Mouse (Mus musculus) heart, embryonic 10.5 days (tissue): ENCODE results near the gene Acsm1. TPM values are rescaled to one million over a fixed set of nuclear protein-coding genes. Genes with fewer than 3 reads are reported as not detected.

Source experiments
- DNase-seq: peaks from one replicate; pipeline ENCODE4 v3.0.0-alpha.2; 2017; ENCODE audit warnings: low spot score
- H3K27ac ChIP-seq: fragments of 300-500 bp; sonication (generic); 2 replicates; pipeline ENCODE4 v1.5.1; 2016; ENCODE audit warnings: mild to moderate bottlenecking
- H3K27me3 ChIP-seq: fragments of 300-500 bp; sonication (generic); 2 replicates; pipeline ENCODE4 v1.6.1; 2016; ENCODE audit warnings: mild to moderate bottlenecking; ENCODE audit not compliant: poor library complexity, insufficient read depth, severe bottlenecking
- H3K36me3 ChIP-seq: fragments of 300-500 bp; sonication (generic); 2 replicates; pipeline ENCODE4 v1.6.1; 2016; ENCODE audit warnings: mild to moderate bottlenecking, moderate library complexity
- H3K4me1 ChIP-seq: fragments of 300-500 bp; sonication (generic); 2 replicates; pipeline ENCODE4 v1.6.1; 2016; ENCODE audit warnings: mild to moderate bottlenecking
- H3K4me3 ChIP-seq: fragments of 300-500 bp; sonication (generic); 2 replicates; pipeline ENCODE4 v1.5.1; 2016; ENCODE audit warnings: mild to moderate bottlenecking, moderate library complexity
- H3K9me3 ChIP-seq: fragments of 300-500 bp; sonication (generic); 2 replicates; pipeline ENCODE4 v1.6.1; 2016; ENCODE audit warnings: mild to moderate bottlenecking, moderate library complexity
- WGBS: fragments of 180-500 bp; shearing (Covaris S2); methylation state at CpG from one replicate; pipeline ENCODE4 v1.1.7; 2016; 5-methylcytosine and 5-hydroxymethylcytosine counted together
- polyA plus RNA-seq: library from polyadenylated mRNA; unstranded; fragments of >200 nt; fragmentation: Nextera tagmentation; extraction: Ambion mirVana; gene quantifications from 2 replicates; pipeline ENCODE4 v1.2.1, GENCODE M21; 2016

The Acsm1 gene
- polyA plus RNA-seq, 1 experiment from 2014 or later, result not detected

DNA sequence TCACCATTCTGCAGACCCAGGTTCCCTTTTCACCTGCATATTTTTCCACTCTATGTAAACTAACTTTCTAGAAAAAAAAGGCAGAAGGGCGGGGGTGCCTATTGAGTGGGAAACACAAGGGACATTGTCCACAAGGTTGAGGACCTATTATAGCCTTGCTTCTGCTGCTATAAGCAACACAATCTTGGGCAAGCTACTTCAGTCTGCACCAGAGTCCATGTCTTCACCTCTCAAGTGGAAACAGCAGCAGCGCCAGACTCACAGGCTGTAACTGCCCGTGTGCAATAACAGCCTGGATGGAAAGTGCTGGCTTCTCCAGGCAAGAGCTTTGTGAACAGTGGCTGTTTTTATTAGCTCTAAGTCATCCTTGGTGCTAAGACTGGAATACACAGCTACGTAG lies 85.5 kb downstream of the Acsm1 start:
- H3K4me1 ChIP-seq, result no peaks in the 10 kb centered on the region
- no peaks in the 10 kb centered on the region for H3K27me3 ChIP-seq
- no peak for DNase-seq
- H3K9me3 ChIP-seq, result no peaks in the 10 kb centered on the region
- H3K36me3 ChIP-seq, result no peaks in the 10 kb centered on the region
- H3K4me3 ChIP-seq, result no peak overlapping the region
- WGBS, result 62% methylated on average over 4 of the region's 4 CpGs
- H3K27ac ChIP-seq, result no peak overlapping the region

DNA sequence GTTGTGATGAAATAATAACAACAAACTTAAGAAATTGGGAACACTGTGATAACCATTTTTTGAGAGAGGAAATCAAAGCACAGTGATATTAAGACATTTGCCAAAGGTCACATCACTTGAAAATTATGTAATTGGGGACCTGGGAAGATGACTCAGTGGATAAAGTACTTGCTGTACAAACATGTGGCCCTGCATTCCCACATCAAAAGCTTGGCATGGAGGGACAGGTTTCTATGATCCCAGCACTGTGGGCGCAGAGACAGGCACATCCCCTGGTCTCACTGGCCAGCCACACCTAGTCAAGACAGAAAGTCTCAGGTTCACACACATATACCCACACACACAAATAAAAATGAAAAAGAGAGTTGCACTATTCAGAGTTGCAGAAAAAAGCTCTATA lies 88.1 kb downstream of the Acsm1 start:
- Histone ChIP-seq H3K27me3 (no peaks in the 10 kb centered on the region), H3K4me1 (no peaks in the 10 kb centered on the region), H3K36me3 (no peaks in the 10 kb centered on the region), H3K9me3 (no peaks in the 10 kb centered on the region), H3K27ac (no peak overlapping the region), H3K4me3 (no peak overlapping the region)
- 72% methylated on average over 1 of the region's 1 CpGs for WGBS
- no peak for DNase-seq

Other genes with a start within 250 kb of the Acsm1 start
- gene Gp2, start 147.7 kb upstream of the Acsm1 start, polyA plus RNA-seq, result not detected in 2 replicates
- gene Umod, start 127.7 kb upstream of the Acsm1 start, polyA plus RNA-seq, result 0.20 TPM in 1 of 2 replicates, not detected in the other
- not detected in 2 replicates for gene Acsm5, start 87.6 kb upstream of the Acsm1 start, polyA plus RNA-seq
- not detected in 2 replicates for gene Pdilt, start 83.5 kb upstream of the Acsm1 start, polyA plus RNA-seq
- not detected in 2 replicates for gene Acsm2, start 52.7 kb upstream of the Acsm1 start, polyA plus RNA-seq
- not detected in 2 replicates for gene Acsm4, start 83.0 kb downstream of the Acsm1 start, polyA plus RNA-seq
- 69.8 and 80.6 TPM in 2 replicates for gene Thumpd1, start 113.8 kb downstream of the Acsm1 start, polyA plus RNA-seq
- gene Acsm3, start 153.9 kb downstream of the Acsm1 start, polyA plus RNA-seq, result 0.12 and 0.33 TPM in 2 replicates
- gene Rexo5, start 187.0 kb downstream of the Acsm1 start, polyA plus RNA-seq, result 21.2 and 23.5 TPM in 2 replicates
- gene Eri2, start 187.0 kb downstream of the Acsm1 start, polyA plus RNA-seq, result 17.2 and 17.3 TPM in 2 replicates